Mouse (Mus musculus) heart, adult 8-10 months (tissue): Measurements from ENCODE around the gene Nrf1. TPM values are rescaled to one million over a fixed set of nuclear protein-coding genes. Genes with fewer than 3 reads are reported as not detected.
A peak's percentile ranks its signal among the peaks of the same experiment; 100 is the strongest.

Experiments used
- DNase-seq: peaks from one replicate; pipeline ENCODE4 v3.0.0; 2022; ENCODE audit warnings: low spot score
- total RNA-seq, 4 experiments: library from RNA; stranded (reverse); gene quantifications; 2 replicates each; pipeline ENCODE4 v1.2.4; 2022

The Nrf1 gene
- 10 to 100 TPM; 10.6 to 12.3 (median 11.3) TPM for total RNA-seq

- DNase-seq: peak; percentile 85
Measured at GRCm38 (mm10) chr6:30047271-30048162, at the start of gene Nrf1. Gene Nrf1 (plus strand): TSS chr6:30047988.

- DNase-seq: no peak
Measured at GRCm38 (mm10) chr6:29998140-29998539, 49.6 kb upstream of the Nrf1 start.

- no peak for DNase-seq
Measured at GRCm38 (mm10) chr6:29998771-29999170, 49.0 kb upstream of the Nrf1 start.

- no peak for DNase-seq
Measured at GRCm38 (mm10) chr6:30002628-30003027, 45.2 kb upstream of the Nrf1 start.

- no peak for DNase-seq
Measured at GRCm38 (mm10) chr6:30005851-30006250, 41.9 kb upstream of the Nrf1 start.

- DNase-seq: no peak
Measured at GRCm38 (mm10) chr6:30009204-30009603, 38.6 kb upstream of the Nrf1 start.

- no peak for DNase-seq
Measured at GRCm38 (mm10) chr6:30013520-30013919, 34.3 kb upstream of the Nrf1 start.

GRCm38 (mm10) chr6:30014187-30014864, 33.5 kb upstream of the Nrf1 start:
- no peak for DNase-seq

- no peak for DNase-seq
Measured at GRCm38 (mm10) chr6:30021241-30021640, 26.5 kb upstream of the Nrf1 start.

GRCm38 (mm10) chr6:30021656-30022055, 26.1 kb upstream of the Nrf1 start:
- no peak for DNase-seq

- DNase-seq: peak; percentile 26
Measured at GRCm38 (mm10) chr6:30026799-30027198, 21.0 kb upstream of the Nrf1 start.

- no peak for DNase-seq
Measured at GRCm38 (mm10) chr6:30028358-30028757, 19.4 kb upstream of the Nrf1 start.

GRCm38 (mm10) chr6:30035112-30035511, 12.7 kb upstream of the Nrf1 start:
- DNase-seq: no peak

GRCm38 (mm10) chr6:30041498-30041897, 6.3 kb upstream of the Nrf1 start:
- no peak for DNase-seq

- DNase-seq: no peak
Measured at GRCm38 (mm10) chr6:30042483-30042882, 5.3 kb upstream of the Nrf1 start.

GRCm38 (mm10) chr6:30048163-30048500, 344 bp downstream of the Nrf1 start:
- no peak for DNase-seq

- DNase-seq: peak; percentile 30
Measured at GRCm38 (mm10) chr6:30048501-30049353, 939 bp downstream of the Nrf1 start.

- no peak for DNase-seq
Measured at GRCm38 (mm10) chr6:30053116-30053515, 5.3 kb downstream of the Nrf1 start.

GRCm38 (mm10) chr6:30062544-30062943, 14.8 kb downstream of the Nrf1 start:
- DNase-seq: no peak

- no peak for DNase-seq
Measured at GRCm38 (mm10) chr6:30065369-30065768, 17.6 kb downstream of the Nrf1 start.

GRCm38 (mm10) chr6:30066746-30067145, 19.0 kb downstream of the Nrf1 start:
- DNase-seq: no peak

- DNase-seq: no peak
Measured at GRCm38 (mm10) chr6:30072476-30072875, 24.7 kb downstream of the Nrf1 start.
